Mouse (Mus musculus) NIH3T3 (cell line): Measurements from ENCODE around the gene Slc5a3.

Experiments used
- DNase-seq: peaks from one replicate; pipeline ENCODE4 v3.0.0-alpha.2; 2012; ENCODE audit warnings: low read depth

Slc5a3 gene

DNA sequence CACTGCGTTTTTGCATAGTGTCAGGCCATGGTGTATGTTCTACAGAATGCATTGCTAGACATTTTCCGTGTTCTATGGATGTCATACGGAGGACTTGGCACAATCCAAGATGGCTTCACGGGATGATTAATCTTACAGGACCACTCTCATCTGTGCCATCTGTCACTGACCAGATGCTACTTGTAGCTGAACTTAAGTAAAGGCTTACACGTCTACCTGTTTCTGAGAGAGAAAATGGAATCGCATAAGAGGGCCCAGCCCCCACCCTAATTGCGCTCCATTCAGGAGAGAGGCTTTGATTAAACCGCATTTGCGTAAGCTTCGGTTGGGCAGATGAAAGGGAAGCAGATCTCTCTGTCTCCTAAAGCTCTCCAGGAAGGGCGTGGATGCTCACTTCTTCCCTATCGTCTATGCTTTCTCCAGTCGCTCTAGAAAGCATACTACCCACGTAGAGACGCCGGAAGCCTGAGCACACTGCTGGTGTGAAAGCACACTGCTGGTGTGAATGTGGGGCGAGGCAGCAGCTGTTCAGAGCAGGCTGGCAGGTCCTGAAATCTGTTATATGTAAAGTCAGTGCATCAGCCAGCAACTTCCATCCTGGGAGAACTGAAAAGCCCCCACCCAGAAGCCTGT, 62.9 kb downstream of the Slc5a3 start:
- DNase-seq: no peak

DNA sequence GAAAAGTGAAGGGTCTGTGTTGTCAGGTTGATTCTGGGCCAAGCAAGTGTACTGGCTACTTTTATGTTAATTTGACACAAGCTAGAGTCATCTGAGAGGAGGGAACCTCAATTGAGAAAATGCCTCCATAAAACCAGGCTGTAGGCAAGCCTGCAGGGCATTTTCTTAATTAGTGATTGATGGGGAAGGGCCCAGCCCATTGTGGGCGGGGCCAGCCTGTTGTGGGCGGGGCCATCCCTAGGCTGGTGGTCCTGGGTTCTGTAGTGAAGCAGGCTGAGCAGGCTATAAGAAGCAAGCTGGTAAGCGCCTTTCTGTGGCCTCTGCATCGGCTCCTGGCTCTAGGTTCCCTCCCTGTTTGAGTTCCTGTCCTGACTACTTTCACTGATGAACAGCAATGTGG, 69.1 kb downstream of the Slc5a3 start:
- no peak for DNase-seq

DNA sequence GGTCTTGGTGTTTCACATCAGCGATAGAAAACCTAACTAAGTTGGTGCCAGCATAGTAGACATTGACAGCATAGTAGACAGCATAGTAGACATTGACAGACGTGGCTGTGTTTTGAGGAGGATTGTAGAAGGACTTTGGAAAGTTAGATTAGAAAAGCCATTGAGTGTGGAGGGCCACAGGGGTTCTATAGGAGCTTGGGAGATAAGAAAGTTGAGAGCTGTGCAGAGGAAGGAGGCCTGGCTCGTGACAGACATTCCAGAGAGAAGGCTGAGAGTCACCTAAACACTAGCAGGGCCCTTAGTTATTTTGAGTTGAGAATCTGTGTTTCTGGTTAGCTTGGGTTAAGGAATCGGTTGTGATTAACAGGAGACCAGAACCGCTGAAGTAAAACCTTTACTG, 69.5 kb downstream of the Slc5a3 start:
- no peak for DNase-seq

DNA sequence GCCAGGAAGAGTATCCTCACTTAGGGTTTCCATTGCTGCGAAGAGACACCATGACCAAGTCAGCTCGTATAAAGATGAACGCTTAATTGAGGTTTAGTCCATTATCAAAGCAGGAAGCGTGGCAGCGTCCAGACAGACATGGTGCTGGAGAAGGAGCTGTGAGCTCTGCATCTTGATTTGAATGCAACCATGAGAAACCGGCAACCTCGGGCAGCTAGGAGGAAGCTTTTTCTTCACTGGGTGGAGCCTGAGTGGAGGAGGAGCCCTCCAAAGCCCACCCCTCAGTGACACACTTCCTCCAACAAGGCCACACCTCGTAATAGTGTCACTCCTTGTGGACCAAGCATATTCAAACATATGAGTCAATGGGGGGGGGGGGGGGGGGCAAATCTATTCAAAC, 71.7 kb downstream of the Slc5a3 start:
- DNase-seq: no peak

- no peak for DNase-seq
Observed at GRCm38 (mm10) chr16:92132511-92132910, 74.4 kb downstream of the Slc5a3 start.

DNA sequence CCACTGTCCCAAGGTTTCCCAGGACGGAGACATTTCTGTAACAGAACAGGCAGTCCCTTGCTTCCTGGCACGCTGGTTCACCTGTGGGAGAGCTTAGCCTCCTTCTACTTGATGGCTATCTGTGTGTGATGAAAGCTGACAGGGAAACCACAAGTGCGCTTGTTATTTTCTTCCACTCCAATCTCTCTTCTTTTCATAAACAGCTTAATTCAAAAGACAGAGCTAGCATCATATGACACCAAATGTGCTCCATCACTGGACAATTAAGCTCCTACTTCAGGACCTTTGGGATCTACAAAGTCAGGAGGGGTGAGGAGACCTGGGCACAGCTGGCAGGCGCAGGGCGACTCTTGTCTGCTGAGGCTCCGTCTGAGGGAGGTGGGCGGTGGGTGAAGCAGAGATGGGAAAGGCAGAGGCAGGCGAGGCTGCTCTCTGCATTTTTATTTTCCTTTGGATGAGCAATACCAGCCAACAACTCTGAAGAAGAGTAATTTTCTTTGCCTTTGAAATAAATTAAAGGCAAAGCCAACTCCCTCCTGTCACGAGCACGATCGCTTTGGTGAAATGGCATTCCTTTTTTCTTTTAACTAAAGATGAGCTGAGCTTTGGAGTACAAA, 76.1 kb downstream of the Slc5a3 start:
- no peak for DNase-seq

DNA sequence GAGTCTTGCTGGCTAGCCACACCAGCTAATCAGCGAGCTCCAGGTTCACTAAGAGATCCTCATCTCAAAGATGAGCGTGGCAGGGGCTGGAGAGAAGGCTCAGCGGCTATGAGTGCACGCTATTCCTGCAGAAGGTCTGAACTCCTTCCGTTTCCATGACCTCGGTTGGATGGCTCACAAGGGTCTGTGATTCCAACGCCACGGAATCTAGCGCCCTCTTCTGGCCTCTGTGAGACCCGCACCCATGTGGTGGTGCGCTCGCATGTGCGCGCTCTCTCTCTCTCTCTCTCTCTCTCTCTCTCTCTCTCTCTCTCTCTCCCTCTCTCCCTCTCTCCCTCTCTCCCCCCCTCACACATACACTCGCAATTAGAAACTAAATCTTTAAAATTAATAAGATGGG, 78.2 kb downstream of the Slc5a3 start:
- DNase-seq: no peak
